Mouse (Mus musculus) forelimb bud, embryonic 11.5 days (tissue): Measurements from ENCODE around the gene Trim9.

Source experiments
- DNase-seq: peaks from one replicate; pipeline ENCODE4 v3.0.0-alpha.2; 2012; ENCODE audit warnings: low read depth, low spot score

Gene Trim9

GRCm38 (mm10) chr12:70262271-70262953 lies 85.0 kb downstream of the Trim9 start:
- no peak for DNase-seq

- DNase-seq: no peak
Measured at GRCm38 (mm10) chr12:70251210-70251884, 96.1 kb downstream of the Trim9 start.

- no peak for DNase-seq
Measured at GRCm38 (mm10) chr12:70249616-70250157, 97.7 kb downstream of the Trim9 start.

DNA sequence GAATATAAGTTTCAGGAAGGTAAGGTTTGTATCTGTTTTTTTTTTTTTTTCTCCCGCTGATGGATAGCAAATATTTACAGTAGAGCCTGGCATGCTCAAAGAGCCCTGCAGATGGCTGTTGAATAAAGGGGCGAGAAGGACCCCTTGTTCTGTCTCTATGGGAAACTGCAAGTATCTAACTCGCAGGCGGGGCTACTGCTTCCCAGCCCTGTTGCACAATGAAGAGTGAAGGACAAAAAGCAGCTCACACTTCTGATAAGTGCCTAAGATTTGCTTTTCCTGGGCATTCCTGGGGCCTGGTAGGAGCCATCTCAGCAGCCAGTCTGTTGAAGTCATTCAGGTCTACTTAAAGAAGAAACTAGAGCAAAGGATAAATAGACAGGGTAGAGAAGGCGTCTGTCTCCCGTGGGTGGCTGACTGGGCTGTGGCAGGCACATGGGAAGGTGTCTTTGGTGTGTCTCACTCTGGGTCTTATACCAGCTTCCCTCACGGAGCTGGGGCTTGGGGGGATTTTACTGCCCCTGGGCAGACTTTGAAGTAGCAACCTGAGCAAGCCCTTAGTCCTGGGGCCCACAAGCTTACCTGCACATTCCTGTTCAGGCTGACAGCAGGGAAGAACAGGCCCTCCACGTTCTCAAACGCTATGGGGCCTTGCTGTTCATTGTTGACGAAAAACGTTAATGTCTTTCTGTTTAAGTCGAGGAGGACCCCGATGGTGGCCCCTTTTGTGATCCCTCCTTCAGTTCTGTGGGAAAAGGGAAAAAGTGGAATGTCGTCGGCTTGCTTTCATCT lies 99.5 kb downstream of the Trim9 start:
- DNase-seq: no peak

DNA sequence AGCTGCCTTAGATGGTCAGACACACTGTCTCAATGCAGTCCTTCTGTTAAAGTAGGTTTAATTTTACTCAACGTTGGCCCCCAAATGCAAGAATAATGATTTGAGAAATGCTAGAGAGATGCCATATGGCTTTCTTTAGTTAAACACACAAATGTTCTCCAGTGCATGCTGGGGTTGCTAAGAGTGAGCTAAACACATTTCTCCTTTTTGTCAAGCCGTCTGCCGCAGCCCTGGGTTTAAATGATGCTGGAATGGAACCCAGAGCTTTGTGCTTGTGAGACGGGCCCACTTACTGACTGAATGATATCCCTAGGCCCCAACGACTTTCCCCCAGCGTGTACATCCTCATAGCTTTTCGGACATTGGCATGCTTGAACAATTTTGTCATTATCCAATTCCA lies 104.9 kb downstream of the Trim9 start:
- DNase-seq: no peak

DNA sequence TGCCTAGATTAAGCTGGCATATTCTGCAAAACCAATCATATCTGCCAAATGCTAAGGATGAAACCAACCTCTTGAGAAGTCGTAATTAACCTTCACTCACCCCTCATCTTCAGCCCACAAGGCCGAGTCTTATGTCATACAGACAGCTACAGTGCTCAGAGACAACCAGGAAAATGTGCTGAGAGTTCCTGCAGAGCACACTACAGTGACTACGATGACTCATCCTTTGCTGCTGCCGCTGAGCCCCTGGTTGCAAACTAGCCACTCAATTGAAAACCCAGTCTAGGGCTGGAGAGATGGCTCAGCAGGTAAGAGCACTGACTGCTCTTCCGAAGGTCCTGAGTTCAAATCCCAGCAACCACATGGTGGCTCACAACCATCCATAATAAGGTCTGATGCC lies 107.7 kb downstream of the Trim9 start:
- no peak for DNase-seq

GRCm38 (mm10) chr12:70238604-70239003 lies 108.8 kb downstream of the Trim9 start:
- no peak for DNase-seq

- DNase-seq: peak; percentile 85
Measured at GRCm38 (mm10) chr12:70234938-70235484, 112.4 kb downstream of the Trim9 start.

GRCm38 (mm10) chr12:70234411-70234810 lies 113.0 kb downstream of the Trim9 start:
- DNase-seq: peak; percentile 78

DNA sequence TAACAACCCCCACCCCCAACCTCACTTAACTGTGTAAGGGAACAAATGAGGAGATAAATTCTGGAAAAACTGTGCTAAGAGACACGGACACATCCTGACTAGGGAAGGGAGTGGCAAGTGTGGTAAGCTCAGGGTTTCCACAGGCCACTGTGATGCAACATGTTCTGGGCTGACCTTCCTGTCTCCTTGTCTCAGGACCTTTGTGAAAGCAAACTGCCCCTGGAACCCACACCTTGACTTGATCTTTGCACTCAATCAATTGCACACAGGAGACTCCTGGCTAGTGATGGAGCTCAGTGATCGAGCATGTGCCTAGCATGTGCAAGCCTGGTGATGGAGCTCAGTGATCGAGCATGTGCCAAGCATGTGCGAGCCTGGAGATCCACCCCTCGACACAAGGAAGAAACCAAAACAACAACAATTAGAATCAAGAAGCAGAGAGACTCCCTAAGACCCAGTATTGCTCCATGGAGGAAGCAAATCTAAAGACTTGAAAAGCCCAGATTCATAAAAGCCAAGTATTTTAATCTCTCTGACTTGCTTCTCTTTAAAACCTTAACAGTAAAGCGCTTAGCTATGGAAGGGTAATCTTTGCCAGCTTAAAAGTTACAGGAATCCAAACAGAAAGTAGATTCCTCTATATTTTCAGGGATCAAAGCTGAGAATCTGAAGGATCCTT lies 113.6 kb downstream of the Trim9 start:
- DNase-seq: no peak

- DNase-seq: no peak
Measured at GRCm38 (mm10) chr12:70232020-70232544, 115.3 kb downstream of the Trim9 start.

DNA sequence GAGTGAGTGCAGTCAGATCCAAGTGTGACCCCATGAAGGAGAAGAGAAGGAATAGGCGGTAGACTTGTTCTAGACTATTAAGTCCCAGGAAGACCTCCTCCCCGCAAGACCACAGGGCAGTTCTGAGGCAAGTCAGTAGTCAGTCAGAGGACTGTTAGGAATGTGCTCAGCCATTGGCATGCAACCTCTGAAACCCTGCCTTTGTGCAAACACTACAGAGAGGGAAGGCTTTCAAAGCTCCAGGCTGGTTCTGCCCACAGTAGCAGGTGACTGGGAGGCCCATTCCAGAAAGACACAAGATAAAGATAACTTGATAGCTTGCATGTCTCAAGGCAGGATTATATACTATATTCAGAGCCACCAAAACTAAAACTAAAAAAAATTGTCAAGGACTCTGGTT lies 116.1 kb downstream of the Trim9 start, which contains the start of gene Pygl:
TSS of gene Pygl (minus strand) at position 195 of the 400 bp plus-strand sequence.
- no peak for DNase-seq

DNA sequence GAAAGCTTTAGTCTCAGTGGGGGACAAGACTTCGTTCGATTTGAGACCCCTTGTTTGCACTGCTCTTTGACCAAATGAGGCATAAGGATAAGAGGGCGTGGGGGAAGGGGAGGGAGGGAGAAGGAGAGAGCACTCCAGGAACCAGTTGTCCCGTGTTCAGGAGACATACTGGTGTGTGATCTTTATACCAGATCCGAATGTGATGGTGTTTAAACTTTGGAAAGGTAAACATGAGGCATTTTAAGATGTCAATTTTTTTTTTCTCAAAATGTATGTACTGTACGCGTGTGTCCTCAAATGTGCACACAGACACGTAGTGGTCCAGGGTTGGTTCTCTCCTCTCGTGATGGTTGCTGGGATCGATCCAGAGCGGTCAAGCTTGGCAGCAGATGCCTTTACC lies 119.3 kb downstream of the Trim9 start:
- no peak for DNase-seq

DNA sequence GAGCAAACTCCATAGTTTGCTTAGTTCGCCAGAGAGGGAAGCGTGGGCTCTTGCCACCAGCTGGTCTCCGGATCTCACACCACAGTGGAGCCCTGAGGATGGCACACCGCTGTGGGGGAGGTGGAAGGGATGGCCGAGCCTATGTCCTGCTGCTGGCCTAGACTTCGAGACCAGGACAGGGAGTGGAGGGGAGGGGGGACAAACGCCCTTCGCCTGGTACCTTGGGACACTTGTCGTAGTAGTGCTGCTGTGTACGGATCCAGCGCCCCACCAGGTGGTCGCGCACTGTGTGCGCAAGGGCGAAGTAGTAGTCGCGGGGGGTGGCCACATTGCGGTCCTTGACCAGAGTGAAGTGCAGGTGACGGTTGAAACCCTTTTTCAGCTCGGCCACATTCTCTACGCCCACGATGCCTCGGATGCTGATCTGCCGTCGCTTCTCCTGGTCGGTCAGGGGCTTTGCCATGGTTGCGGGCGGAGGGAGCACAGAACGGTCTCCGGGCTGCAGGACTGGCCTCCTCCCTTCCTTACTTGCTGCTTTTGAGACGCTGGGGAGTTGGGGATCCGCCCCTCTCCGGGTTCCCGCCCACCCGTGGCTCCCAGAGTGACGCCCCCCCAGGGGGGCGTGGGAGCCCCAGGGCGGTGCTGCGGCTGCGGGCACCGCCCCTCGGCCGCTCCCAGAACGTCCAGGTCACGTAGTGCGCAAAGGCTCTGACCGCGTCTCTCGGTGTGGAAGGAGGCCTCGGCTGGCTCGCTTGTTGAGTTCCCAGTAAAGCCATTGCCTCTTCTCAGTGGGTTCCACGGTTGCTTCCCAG lies 120.1 kb downstream of the Trim9 start:
- peak; percentile 72 for DNase-seq

DNA sequence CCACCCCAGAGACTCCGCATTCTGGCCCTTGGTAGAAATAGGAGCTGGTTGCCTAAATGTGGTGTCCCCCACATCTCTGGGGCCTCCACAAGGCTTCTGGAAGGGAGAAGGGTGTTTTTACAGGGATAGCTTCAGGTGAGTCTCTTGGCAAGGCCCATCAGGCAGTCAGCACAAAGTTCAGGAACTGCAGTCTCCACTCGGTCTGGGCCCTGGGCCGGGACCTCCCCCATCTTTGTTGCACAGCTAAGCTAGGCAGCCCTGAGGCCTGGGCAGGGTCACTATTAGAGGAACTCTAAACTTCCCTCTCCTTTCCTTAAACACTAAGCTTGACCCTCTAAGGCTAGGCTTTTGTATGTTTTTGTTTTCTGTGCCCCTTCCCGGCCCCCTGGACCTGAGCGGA lies 120.8 kb downstream of the Trim9 start:
- DNase-seq: no peak

DNA sequence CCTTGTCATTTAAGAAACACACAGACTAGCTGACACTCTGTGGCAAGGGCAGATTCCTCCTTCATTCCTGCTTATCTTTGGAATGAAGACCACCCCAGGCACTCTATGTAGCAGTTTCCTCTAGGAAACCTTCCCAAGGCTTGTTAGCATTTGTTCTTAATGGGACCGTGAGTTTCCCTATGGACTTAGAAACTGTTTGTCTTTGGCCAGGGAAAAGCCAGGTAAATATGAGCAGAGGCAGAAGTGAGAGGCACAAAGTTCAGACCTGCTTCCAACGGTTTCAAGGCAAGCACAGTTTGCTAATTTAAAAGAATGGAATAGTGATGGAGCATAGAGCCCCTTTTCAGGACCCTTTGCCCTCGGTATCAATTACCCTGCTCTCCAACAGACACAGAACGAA lies 124.1 kb downstream of the Trim9 start:
- DNase-seq: no peak

DNA sequence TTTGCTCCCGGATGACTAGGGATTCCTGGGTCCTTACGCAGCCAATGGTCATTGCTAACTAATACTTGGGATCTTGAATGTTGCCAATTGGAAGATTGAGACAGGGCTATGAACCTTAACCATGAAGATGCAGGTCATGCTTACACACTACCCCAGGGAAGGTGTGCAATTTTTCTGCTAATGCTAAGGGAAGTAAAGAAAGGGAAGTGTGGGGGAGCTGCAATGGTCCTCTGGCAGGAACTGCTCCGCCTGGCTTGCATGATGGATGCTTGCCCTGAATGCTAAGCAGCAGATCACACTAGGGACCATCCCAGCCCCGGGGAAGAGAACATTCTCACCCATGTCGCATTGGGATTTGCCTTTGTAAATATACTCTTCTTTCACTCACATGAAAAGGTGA lies 126.0 kb downstream of the Trim9 start:
- no peak for DNase-seq

DNA sequence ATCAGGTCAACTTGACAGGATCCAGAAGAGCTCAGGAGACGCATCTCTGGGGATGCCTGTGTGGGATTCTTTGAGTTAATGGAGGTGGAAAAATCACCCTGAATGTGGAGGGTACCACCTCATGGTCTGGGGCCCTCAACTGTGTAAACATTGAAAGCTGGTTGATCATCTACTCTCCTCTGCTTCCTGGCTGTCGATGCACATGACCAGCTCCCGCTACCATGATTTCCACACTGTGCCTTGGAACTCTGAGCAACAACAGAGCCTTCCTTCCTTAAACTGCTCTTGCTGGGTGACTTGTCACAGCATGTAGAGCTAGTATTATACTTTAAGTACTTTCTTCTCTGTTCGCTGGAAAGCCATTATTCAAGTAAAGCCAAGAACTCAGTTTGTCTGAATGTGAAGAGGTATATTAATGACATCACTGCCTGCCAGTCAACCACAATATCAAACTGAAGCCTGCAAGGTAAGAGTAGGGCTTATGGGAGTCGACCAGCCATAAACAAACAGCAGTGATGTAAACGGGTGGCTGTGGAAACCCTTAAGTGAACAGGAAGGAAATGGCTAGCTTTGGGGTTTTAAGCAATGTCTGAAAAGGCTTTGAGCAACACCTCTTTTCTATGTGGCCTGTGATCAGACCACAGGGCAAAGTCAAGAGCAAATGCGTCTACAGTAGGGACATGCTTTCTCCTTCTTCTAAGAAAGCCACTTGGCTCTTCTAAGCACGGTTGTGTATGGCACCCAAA lies 128.4 kb downstream of the Trim9 start:
- no peak for DNase-seq

GRCm38 (mm10) chr12:70216229-70216800 lies 131.1 kb downstream of the Trim9 start:
- no peak for DNase-seq
